Mouse (Mus musculus): ENCODE data around the gene Tfap2c. TPM values are rescaled to one million over a fixed set of nuclear protein-coding genes. Genes with fewer than 3 reads are reported as not detected.

The Tfap2c gene
- polyA plus RNA-seq, 1 experiment from 2014 or later, result 2.5 TPM

- no peaks in the 10 kb centered on the region for H3K9me3 ChIP-seq (ENCODE audit: control insufficient read depth, low read length)
- peaks cover 91% of the 10 kb centered on the region for H3K27me3 ChIP-seq (ENCODE audit: control insufficient read depth, insufficient read depth, low read length)
- H3K9ac ChIP-seq (ENCODE audit: low read depth, low read length), result no peak overlapping the region
- no peaks in the 10 kb centered on the region for H3K36me3 ChIP-seq (ENCODE audit: control insufficient read depth, insufficient read depth, low read length)
- DNase-seq (ENCODE audit: low spot score), result peak; percentile 56
- H3K4me3 ChIP-seq (ENCODE audit: low read depth, low read length), result no peak overlapping the region
- no peak overlapping the region for H3K27ac ChIP-seq (ENCODE audit: low read depth, low read length)
- H3K4me1 ChIP-seq (replicated peaks; ENCODE audit: control insufficient read depth, insufficient read depth, low read length), result peaks cover 19% of the 10 kb centered on the region
- no peak overlapping the region for H3K4me2 ChIP-seq (replicated peaks; ENCODE audit: low read depth, low read length)
- 2% methylated on average over 27 of the region's 27 CpGs for WGBS
- ATAC-seq (ENCODE audit: low FRiP score), result no peak
Measured at GRCm38 (mm10) chr2:172547807-172548586, 1.4 kb upstream of the Tfap2c start.

GRCm38 (mm10) chr2:172548672-172549255, 629 bp upstream of the Tfap2c start:
- under 1% methylated on average over 27 of the region's 27 CpGs for WGBS
- Histone ChIP-seq H3K4me1 (replicated peaks; ENCODE audit: control insufficient read depth, insufficient read depth, low read length) (peaks cover 19% of the 10 kb centered on the region), H3K36me3 (ENCODE audit: control insufficient read depth, insufficient read depth, low read length) (no peaks in the 10 kb centered on the region), H3K27ac (ENCODE audit: low read depth, low read length) (no peak overlapping the region), H3K27me3 (ENCODE audit: control insufficient read depth, insufficient read depth, low read length) (peaks cover 94% of the 10 kb centered on the region), H3K9ac (ENCODE audit: low read depth, low read length) (no peak overlapping the region), H3K9me3 (ENCODE audit: control insufficient read depth, low read length) (no peaks in the 10 kb centered on the region), H3K4me3 (ENCODE audit: low read depth, low read length) (no peak overlapping the region), H3K4me2 (replicated peaks; ENCODE audit: low read depth, low read length) (peak overlapping the region; percentile 20; the same call in 1 of the 2 replicates)
- ATAC-seq (ENCODE audit: low FRiP score) (no peak; the same call in 1 of the 2 replicates), DNase-seq (ENCODE audit: low spot score) (peak; percentile 65)

- H3K4me2 ChIP-seq (replicated peaks; ENCODE audit: low read depth, low read length), result peak overlapping the region; percentile 44
- no peak overlapping the region for H3K9ac ChIP-seq (ENCODE audit: low read depth, low read length)
- peaks cover 19% of the 10 kb centered on the region for H3K4me1 ChIP-seq (replicated peaks; ENCODE audit: control insufficient read depth, insufficient read depth, low read length)
- peaks cover 98% of the 10 kb centered on the region for H3K27me3 ChIP-seq (ENCODE audit: control insufficient read depth, insufficient read depth, low read length)
- H3K27ac ChIP-seq (ENCODE audit: low read depth, low read length), result no peak overlapping the region
- peak overlapping the region; percentile 30 for H3K4me3 ChIP-seq (ENCODE audit: low read depth, low read length)
- no peaks in the 10 kb centered on the region for H3K9me3 ChIP-seq (ENCODE audit: control insufficient read depth, low read length)
- ATAC-seq (ENCODE audit: low FRiP score) (peak; percentile 48; the same call in 1 of the 2 replicates), DNase-seq (ENCODE audit: low spot score) (peak; percentile 91)
- WGBS, result under 1% methylated on average over 61 of the region's 62 CpGs
- no peaks in the 10 kb centered on the region for H3K36me3 ChIP-seq (ENCODE audit: control insufficient read depth, insufficient read depth, low read length)
Measured at GRCm38 (mm10) chr2:172550364-172551080, 1.1 kb downstream of the Tfap2c start.

- peak overlapping the region; percentile 30 for H3K4me3 ChIP-seq (ENCODE audit: low read depth, low read length)
- peaks cover 95% of the 10 kb centered on the region for H3K27me3 ChIP-seq (ENCODE audit: control insufficient read depth, insufficient read depth, low read length)
- H3K36me3 ChIP-seq (ENCODE audit: control insufficient read depth, insufficient read depth, low read length), result no peaks in the 10 kb centered on the region
- H3K9ac ChIP-seq (ENCODE audit: low read depth, low read length), result no peak overlapping the region
- peaks cover 19% of the 10 kb centered on the region for H3K4me1 ChIP-seq (replicated peaks; ENCODE audit: control insufficient read depth, insufficient read depth, low read length)
- peak overlapping the region; percentile 44 for H3K4me2 ChIP-seq (replicated peaks; ENCODE audit: low read depth, low read length)
- DNase-seq (ENCODE audit: low spot score) (peak; percentile 67), ATAC-seq (ENCODE audit: low FRiP score) (no peak)
- H3K9me3 ChIP-seq (ENCODE audit: control insufficient read depth, low read length), result no peaks in the 10 kb centered on the region
- WGBS, result under 1% methylated on average over 57 of the region's 57 CpGs
- H3K27ac ChIP-seq (ENCODE audit: low read depth, low read length), result no peak overlapping the region
Measured at GRCm38 (mm10) chr2:172551081-172551720, 1.8 kb downstream of the Tfap2c start.

- WGBS, result under 1% methylated on average over 14 of the region's 14 CpGs
- H3K36me3 ChIP-seq (ENCODE audit: control insufficient read depth, insufficient read depth, low read length), result no peaks in the 10 kb centered on the region
- no peak overlapping the region for H3K9ac ChIP-seq (ENCODE audit: low read depth, low read length)
- DNase-seq (ENCODE audit: low spot score) (peak; percentile 57), ATAC-seq (ENCODE audit: low FRiP score) (no peak)
- H3K4me1 ChIP-seq (replicated peaks; ENCODE audit: control insufficient read depth, insufficient read depth, low read length), result peaks cover 19% of the 10 kb centered on the region
- no peak overlapping the region for H3K27ac ChIP-seq (ENCODE audit: low read depth, low read length)
- H3K27me3 ChIP-seq (ENCODE audit: control insufficient read depth, insufficient read depth, low read length), result peaks cover 93% of the 10 kb centered on the region
- H3K9me3 ChIP-seq (ENCODE audit: control insufficient read depth, low read length), result no peaks in the 10 kb centered on the region
- peak overlapping the region; percentile 30; the same call in 1 of the 2 replicates for H3K4me3 ChIP-seq (ENCODE audit: low read depth, low read length)
- H3K4me2 ChIP-seq (replicated peaks; ENCODE audit: low read depth, low read length), result peak overlapping the region; percentile 44; the same call in 1 of the 2 replicates
Measured at GRCm38 (mm10) chr2:172551872-172552271, 2.5 kb downstream of the Tfap2c start.

- 2% methylated on average over 6 of the region's 6 CpGs for WGBS
- Histone ChIP-seq H3K9ac (ENCODE audit: low read depth, low read length) (no peak overlapping the region), H3K27ac (ENCODE audit: low read depth, low read length) (no peak overlapping the region), H3K36me3 (ENCODE audit: control insufficient read depth, insufficient read depth, low read length) (no peaks in the 10 kb centered on the region), H3K4me1 (replicated peaks; ENCODE audit: control insufficient read depth, insufficient read depth, low read length) (peaks cover 19% of the 10 kb centered on the region), H3K4me3 (ENCODE audit: low read depth, low read length) (no peak overlapping the region), H3K9me3 (ENCODE audit: control insufficient read depth, low read length) (no peaks in the 10 kb centered on the region), H3K27me3 (ENCODE audit: control insufficient read depth, insufficient read depth, low read length) (peaks cover 90% of the 10 kb centered on the region), H3K4me2 (replicated peaks; ENCODE audit: low read depth, low read length) (no peak overlapping the region)
- DNase-seq (ENCODE audit: low spot score) (peak; percentile 52), ATAC-seq (ENCODE audit: low FRiP score) (no peak)
Measured at GRCm38 (mm10) chr2:172552666-172553065, 3.3 kb downstream of the Tfap2c start.

GRCm38 (mm10) chr2:172554211-172554610, 4.8 kb downstream of the Tfap2c start:
- Histone ChIP-seq H3K4me2 (replicated peaks; ENCODE audit: low read depth, low read length) (no peak overlapping the region), H3K4me1 (replicated peaks; ENCODE audit: control insufficient read depth, insufficient read depth, low read length) (peaks cover 18% of the 10 kb centered on the region), H3K9me3 (ENCODE audit: control insufficient read depth, low read length) (no peaks in the 10 kb centered on the region), H3K27me3 (ENCODE audit: control insufficient read depth, insufficient read depth, low read length) (peaks cover 81% of the 10 kb centered on the region), H3K4me3 (ENCODE audit: low read depth, low read length) (no peak overlapping the region), H3K36me3 (ENCODE audit: control insufficient read depth, insufficient read depth, low read length) (no peaks in the 10 kb centered on the region), H3K9ac (ENCODE audit: low read depth, low read length) (no peak overlapping the region), H3K27ac (ENCODE audit: low read depth, low read length) (no peak overlapping the region)
- ATAC-seq (ENCODE audit: low FRiP score) (no peak), DNase-seq (ENCODE audit: low spot score) (no peak)
- 76% methylated on average over 9 of the region's 9 CpGs for WGBS

- WGBS, result 35% methylated on average over 21 of the region's 21 CpGs
- no peak overlapping the region for H3K27ac ChIP-seq (ENCODE audit: low read depth, low read length)
- no peak for ATAC-seq (ENCODE audit: low FRiP score)
- no peaks in the 10 kb centered on the region for H3K9me3 ChIP-seq (ENCODE audit: control insufficient read depth, low read length)
- H3K9ac ChIP-seq (ENCODE audit: low read depth, low read length), result no peak overlapping the region
- H3K4me3 ChIP-seq (ENCODE audit: low read depth, low read length), result no peak overlapping the region
- no peak overlapping the region for H3K4me2 ChIP-seq (replicated peaks; ENCODE audit: low read depth, low read length)
- H3K4me1 ChIP-seq (replicated peaks; ENCODE audit: control insufficient read depth, insufficient read depth, low read length), result peaks cover 6% of the 10 kb centered on the region; the same call in 1 of the 2 replicates
- peaks cover 54% of the 10 kb centered on the region for H3K27me3 ChIP-seq (ENCODE audit: control insufficient read depth, insufficient read depth, low read length)
- DNase-seq (ENCODE audit: low spot score), result no peak
- H3K36me3 ChIP-seq (ENCODE audit: control insufficient read depth, insufficient read depth, low read length), result no peaks in the 10 kb centered on the region
Measured at GRCm38 (mm10) chr2:172558674-172559468, 9.5 kb downstream of the Tfap2c start.
